Mouse (Mus musculus): Measurements from ENCODE around the gene Fgd4.

Fgd4 gene

GRCm38 (mm10) chr16:16600461-16600860, at the start of gene Fgd4:
TSS of gene Fgd4 (minus strand) at chr16:16600549.
- no peak for DNase-seq

- DNase-seq: no peak
Measured at GRCm38 (mm10) chr16:16645148-16645547, 44.8 kb upstream of the Fgd4 start.

GRCm38 (mm10) chr16:16633730-16634129, 33.4 kb upstream of the Fgd4 start:
- no peak for DNase-seq

DNA sequence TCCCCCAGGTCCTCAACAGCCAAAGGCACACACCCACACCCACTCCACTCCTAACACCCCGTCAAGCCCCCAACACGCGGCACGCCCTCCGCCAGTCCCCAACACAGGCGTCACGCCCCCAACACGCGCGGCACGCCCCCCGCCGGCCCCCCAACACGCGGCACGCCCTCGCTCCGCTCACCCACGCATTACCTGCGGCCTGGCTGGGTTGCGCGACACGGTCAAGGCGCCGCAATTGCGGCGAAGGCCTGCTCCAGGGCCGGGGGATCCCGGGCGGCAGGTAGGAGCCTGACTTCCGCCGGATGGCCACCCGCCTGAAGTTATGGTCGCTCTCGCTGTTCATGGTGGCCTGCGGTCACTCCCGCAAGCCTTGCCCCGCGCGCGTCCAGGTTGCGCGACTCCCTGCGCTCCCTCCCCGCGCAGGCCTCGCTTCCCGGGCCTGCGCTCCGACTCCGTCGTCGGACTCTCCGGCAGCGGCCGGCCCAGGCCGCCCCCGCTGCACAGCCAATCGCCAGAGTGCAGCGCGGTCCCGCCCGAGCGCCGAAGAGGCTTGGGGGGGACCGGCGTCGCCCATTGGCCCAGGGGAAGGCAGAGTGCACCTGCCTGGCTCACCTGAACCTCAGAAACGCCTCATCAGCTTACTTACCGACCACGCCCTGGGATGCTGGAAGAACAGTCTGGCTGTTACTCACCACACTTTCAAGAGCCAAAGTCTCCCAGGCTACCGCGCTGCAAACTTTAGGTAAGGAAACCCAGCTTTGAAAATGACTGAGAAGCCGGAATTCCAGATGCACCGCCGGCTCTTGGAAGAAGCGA, 555 bp downstream of the Fgd4 start:
- DNase-seq: peak; percentile 52 to 60

DNA sequence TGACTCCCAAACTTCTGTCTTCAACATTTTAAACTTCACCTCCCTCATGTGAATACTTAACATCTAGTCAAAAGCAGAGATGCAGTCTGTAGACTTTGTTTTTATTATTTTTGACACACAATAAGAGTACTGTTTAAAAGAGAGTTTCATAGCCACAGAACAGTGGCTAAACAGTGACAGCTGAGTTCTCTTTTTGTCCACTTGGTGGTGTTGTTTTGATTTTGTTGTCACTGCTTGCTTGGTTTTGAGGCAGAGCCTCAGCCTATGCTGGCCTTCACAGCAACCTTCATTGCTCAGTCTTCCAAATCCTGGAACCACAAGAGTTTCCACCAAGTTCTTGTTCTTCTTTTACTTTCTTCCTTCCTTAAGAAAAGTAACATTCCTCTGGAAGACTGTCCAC, 3.8 kb downstream of the Fgd4 start:
- DNase-seq: no peak

DNA sequence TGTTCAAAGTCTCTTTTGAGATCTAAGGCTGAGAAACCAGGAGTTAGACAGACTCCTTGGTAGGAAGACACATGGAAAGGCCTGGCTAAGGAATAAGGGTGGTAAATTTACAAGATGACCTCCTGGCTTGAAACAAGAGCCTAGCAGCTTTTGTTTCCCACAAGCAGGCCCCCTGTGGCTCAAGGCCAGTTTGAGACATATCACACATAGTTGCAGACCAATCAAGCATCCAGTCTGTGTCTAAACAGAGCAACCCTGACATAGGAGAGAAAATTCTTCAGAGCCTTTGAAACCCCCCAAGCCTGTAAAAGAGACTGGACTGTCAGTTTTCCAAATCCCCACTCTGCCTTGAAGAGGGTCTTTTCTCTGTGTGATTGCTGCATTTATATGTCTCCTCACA, 7.7 kb downstream of the Fgd4 start:
- DNase-seq: no peak

- peak; percentile 86 to 88 for DNase-seq
Measured at GRCm38 (mm10) chr16:16584409-16585032, 15.8 kb downstream of the Fgd4 start.

DNA sequence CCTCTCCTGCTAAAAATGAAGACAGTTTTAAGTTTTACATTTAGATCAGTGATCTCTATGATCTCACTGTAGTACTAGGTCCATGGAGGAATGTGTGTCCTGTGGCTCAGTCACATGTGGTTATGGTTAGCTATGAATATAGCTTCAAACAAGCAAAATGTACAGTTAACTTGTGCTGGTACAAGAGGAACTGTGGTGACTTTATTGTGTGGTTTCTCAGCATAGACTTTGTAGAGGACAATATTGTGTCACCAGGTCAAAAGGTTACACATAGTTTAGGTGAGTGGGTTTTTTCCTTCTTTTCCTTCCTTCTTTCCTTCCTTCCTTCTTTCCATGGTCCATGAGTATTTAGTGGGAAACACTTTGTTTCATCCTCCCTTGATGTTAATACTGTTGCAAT, 23.8 kb downstream of the Fgd4 start:
- no peak for DNase-seq

DNA sequence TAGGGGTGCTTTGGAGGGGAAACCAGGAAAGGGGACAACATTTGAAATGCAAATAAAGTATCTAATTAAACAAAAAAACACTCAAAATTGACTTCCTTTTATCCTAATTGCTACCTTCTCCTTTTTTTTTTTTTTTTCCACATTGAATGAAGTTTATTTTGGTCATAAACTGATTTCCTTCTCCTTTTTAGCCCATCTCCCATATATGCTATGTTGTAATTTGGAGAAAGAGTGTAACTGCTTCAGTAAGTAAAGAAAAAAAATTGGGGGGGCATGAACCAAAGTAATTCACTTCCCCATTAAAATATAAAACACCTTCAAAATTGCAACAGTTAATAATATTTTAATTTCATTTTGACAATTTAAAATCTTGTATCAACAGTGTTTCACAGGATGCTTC, 25.8 kb downstream of the Fgd4 start:
- DNase-seq: no peak

DNA sequence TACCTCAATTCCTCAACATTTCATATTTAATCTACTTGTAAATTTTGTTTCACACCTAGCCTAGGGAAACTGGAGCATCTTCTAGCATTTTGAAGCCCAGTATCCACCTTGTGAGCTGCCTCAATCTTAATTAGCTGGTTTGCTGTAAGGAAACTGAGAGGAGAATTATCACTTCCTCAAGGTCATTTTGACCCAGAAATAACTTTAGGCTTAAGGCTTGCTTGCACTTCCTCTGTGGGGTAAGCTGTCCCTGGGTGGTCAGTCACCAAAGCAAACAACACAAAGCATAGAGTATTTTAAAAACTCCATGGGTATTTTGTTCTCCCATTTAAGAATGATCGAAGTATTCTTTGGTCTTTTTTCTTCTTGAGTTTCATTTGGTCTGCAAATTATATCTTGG, 27.2 kb downstream of the Fgd4 start:
- DNase-seq: no peak

DNA sequence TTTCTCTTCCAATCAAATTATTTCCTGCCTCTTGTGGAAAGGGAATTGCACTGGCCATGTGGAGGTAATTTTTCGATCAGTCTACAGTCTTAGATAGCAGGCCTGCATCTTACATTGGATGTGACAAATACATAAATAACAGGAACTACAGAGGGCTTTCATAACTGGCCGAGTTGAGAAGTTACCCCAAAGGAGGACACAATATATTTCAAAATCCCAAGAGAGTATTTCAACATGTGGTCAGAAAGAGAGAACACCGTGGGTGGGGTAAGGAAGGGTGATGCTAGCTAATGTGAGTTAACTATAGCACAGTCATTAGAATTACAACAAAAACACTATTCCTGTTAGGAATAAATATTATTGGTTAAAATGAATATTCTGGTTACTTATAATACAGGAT, 29.0 kb downstream of the Fgd4 start:
- no peak for DNase-seq

DNA sequence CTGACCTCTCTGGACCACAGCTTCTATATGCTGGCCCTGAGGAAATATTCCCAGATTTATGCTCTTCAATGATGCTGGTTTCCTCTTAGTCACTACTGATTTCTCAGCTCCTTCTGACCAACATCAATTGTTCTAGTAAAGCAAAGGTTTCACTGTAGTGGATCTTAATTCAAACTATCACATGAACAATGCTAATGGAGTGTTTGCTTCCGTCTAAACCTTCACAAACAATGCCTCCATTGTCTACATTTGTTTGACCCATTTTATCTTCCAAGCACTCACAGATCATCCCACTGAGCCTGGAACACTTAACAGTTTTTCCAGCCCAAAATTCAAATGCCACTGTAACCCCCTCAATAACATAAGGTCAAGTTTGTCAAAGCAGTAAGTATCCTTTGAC, 33.6 kb downstream of the Fgd4 start:
- no peak for DNase-seq

- DNase-seq: no peak
Measured at GRCm38 (mm10) chr16:16566215-16566614, 34.1 kb downstream of the Fgd4 start.

- no peak for DNase-seq
Measured at GRCm38 (mm10) chr16:16565786-16566185, 34.6 kb downstream of the Fgd4 start.

- no peak for DNase-seq
Measured at GRCm38 (mm10) chr16:16560718-16561117, 39.6 kb downstream of the Fgd4 start.

DNA sequence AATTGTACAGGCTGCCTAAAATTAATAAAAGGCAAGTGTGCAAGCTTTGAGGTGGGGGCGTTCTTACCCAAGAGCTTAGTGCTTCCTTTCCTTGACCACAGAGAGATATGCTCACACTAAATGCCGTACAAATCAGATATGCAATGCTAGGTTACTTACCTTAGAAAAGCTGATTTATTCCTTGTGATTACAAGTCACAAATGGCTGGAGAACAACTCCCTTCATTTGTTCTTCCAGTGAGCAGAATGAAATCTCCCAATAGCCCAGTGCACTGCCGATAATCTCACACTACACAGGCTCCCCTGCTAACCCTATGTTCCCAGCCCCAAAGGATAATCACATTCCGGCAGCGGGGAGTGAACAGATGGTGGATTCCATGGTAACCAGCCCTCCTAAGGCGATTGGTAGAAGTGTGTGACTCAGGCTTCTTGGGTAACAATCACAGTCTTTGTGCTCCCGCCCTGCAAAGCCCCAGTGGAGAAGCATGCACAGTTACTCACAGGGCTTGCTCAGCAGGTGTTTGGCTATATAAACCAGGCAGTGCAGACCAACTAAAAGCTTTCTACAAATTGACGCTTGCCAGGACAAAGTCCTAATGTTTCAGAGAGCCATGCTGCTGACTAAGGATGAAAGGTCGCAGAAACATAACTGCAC, 40.3 kb downstream of the Fgd4 start:
- DNase-seq: peak; percentile 87 to 94

DNA sequence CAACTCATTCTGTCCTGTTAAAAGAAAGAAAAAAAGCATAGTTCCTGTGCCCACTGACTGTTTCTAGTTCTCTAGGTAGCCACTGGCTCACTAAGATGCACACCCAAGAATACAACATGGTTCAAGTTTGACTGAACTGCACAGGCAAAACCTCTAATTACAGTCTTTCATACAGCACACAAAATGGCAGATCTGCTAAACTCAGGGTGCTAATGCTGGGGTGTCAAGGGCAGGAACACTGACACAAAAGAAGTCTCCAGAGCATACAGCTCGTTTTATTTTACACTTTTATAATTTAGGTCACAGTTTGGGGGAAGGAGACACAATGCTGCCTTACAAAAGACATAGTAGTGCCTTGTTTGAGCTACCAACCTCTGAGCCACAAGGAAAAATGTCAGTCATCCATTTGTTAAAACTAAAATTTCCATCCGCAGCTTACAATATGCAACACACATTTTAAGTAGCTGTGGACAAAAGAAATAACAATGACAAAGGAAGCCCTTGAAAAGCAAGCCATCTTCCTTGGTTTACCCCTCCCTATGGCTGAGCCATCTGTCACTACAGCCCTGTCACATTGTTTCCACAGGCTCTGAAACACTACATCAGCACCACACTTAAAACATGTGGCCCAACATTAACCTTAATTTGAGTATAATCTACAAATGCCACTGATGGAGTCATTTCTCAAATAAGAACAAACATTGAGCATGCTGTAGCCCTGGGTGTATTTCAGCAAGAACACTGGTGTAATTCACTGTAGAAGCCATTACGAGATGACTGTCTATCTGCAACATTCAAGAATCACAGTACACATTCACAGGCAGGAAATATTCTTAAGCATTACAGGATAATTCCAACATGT, 41.1 kb downstream of the Fgd4 start:
- DNase-seq: peak; percentile 60 to 71

- no peak for DNase-seq
Measured at GRCm38 (mm10) chr16:16557738-16558137, 42.6 kb downstream of the Fgd4 start.

DNA sequence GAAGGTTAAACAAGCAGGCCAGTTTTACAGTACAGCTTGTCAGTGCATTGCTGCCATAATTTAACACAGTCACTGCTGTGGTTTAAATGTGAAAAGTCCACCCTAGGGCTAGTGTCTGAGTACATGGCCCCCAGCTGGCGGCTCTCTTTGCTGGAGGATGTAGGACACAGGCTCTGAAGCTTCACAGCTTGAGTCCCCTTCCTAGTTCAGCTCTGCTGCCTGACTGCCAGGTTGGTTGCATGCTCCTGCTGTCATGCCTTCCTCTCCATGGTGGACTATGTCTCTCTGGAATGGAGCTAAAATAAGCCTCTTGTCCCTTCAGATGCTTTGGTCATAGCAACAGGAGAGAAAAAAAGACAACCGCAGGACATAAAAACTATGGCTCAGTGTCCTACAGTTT, 46.3 kb downstream of the Fgd4 start:
- peak; percentile 73 to 87 for DNase-seq

DNA sequence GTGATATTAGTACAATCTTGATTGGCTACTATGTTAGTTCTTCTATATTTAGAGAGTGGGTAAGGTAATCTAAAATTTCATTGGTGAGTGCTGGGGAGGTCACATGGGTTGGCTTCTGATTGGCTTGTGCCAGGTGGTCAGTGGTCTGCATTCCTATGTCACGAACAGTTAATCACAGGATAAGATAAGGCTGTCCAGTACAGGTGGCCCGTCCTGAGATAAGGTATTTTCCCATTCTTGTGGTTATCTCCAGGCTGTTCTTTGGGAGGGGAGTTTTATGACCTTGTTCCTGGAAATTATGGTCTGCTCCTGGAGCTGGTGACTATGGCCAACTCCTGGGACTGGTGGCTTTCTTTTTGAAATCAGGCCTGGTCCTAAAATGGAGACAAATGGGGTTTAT, 48.2 kb downstream of the Fgd4 start:
- no peak for DNase-seq

DNA sequence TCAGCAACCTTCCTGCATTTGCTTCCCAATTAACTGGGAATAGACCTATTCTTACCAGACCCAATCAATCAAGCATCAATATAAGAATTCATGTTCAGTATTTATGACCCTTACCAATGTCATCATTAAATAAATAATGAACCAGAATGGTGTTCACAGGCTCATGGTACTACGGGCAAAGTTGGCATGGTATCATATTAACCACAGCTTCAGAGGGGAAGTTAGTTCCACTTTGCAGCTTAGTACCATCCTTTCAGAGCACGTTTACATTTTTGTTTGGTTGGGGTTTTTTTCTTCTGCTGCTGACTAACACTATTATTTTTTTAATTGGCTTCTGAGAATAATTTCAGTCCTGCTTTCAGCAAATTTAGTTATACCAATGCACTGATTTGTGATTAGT, 51.2 kb downstream of the Fgd4 start:
- DNase-seq: no peak

- DNase-seq: no peak
Measured at GRCm38 (mm10) chr16:16546657-16547056, 53.7 kb downstream of the Fgd4 start.

GRCm38 (mm10) chr16:16542956-16543441, 57.4 kb downstream of the Fgd4 start:
- peak; percentile 76 to 83 for DNase-seq

Measured in cerebellum, adult 18-20 months (tissue).